Mouse (Mus musculus) liver, embryonic 14.5 days (tissue): ENCODE measurements around the gene Sec1.

Experiments
- CTCF ChIP-seq: IDR thresholded peaks from 2 replicates; pipeline ENCODE4 v1.5.1; 2016; ENCODE audit warnings: antibody characterized with exemption, low read depth, control low read depth
- EP300 ChIP-seq: IDR thresholded peaks from 2 replicates; pipeline ENCODE4 v1.6.1; 2016; ENCODE audit warnings: antibody characterized with exemption, low read depth

DNA sequence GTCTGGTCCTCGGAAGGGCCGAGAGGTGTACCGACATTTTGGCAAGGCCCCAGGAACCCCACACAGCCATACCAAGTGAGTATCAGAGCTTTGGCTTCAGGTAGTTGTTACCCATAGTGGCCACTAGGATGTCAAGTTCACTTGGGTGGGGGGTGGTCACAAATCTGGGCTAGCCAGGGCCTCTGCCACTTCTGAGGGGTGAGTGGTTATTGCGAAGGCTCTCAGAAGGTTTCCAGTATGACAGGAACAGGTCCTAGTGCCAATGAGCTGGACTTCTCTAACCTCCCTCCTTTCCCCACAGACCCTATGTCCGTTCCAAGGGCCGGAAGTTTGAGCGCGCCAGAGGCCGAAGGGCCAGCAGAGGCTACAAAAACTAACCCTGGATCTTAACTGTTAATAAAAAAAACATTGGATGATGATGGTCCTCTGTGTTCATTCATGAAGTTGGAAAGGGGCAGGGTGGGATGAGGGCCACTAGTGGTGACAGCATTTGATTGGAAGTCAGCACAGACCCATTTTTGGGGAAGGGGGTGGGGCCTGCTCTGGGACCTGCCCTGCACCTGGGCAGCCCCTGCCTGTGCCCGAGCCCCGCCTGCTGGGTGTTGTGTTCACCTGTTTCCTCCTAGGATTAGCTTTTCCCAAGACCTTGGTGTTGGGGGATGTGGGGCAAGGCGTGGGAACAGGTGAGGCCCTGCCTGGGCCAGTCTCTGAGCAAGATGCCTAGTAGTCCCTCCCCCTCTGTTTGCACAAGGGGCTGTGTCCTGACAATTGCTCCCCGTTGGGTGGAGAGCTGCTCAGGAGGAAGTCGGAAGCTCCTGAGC, 26.4 kb upstream of the Sec1 start, which contains the start of gene Fam83e:
- peak; percentile 41 for TF ChIP-seq CTCF
- no peak for TF ChIP-seq EP300
